ENCODE assay signal across 10 mouse cellular contexts in genomic region chr3:135522618-135523355, GRCm38 (mm10). TPM values are rescaled to one million over a fixed set of nuclear protein-coding genes. Genes with fewer than 3 reads are reported as not detected.
DNase-seq lines count a peak whose midpoint lies in the region; ATAC-seq and TF ChIP-seq lines count a peak whose summit lies in the region.
"Had no signal": no experiment of that assay in that cellular context is flagged by ENCODE, and none has a peak within 500 bp of the region (broad histone marks: within the 10 kb centered on the region; RNA-seq: fewer than 3 reads in every experiment).

No protein-coding gene starts in this region.

- no peak for TF ChIP-seq EP300 in lung, postnatal 0 days (IDR thresholded peaks at IDR 0.05)

- intact Hi-C loops in gastrocnemius, adult 2 months (cut with DNase I), result no loop called here

- peak overlapping the region; percentile 34 for H3K4me2 ChIP-seq in lung, postnatal 0 days (replicated peaks; ENCODE audit: low read depth, low read length)
- H3K4me2 ChIP-seq in intestine, embryonic 14.5 days (ENCODE audit: low read length), result peak overlapping the region; percentile 16
- peak overlapping the region; percentile 15; the same call in 1 of the 2 replicates for H3K4me2 ChIP-seq in neural tube, embryonic 15.5 days

- H3K36me3 ChIP-seq in lung, postnatal 0 days (ENCODE audit: insufficient read depth, low read length), result no peaks in the 10 kb centered on the region
- no peaks in the 10 kb centered on the region for H3K36me3 ChIP-seq in intestine, embryonic 14.5 days (ENCODE audit: control insufficient read depth, insufficient read depth, low read length)
- no peaks in the 10 kb centered on the region for H3K36me3 ChIP-seq in neural tube, embryonic 15.5 days

- H3K4me3 ChIP-seq in gastrocnemius, adult 2 months, result peak overlapping the region; percentile 51
- H3K4me3 ChIP-seq in lung, postnatal 0 days (ENCODE audit: low read depth, low read length), result no peak overlapping the region
- no peak overlapping the region for H3K4me3 ChIP-seq in intestine, embryonic 14.5 days (ENCODE audit: low read depth, low read length)
- H3K4me3 ChIP-seq in neural tube, embryonic 15.5 days (replicated peaks), result no peak overlapping the region

- ATAC-seq in lung, postnatal 0 days, result peak; percentile 39
- ATAC-seq in intestine, embryonic 14.5 days (replicated peaks; ENCODE audit: low FRiP score, low TSS enrichment, low read depth), result peak; percentile 74
- ATAC-seq in neural tube, embryonic 15.5 days (ENCODE audit: low FRiP score), result no peak
- ATAC-seq: forebrain, embryonic 16.5 days had no signal

- H3K27ac ChIP-seq in gastrocnemius, adult 2 months, result peak overlapping the region; percentile 82
- H3K27ac ChIP-seq in lung, postnatal 0 days (ENCODE audit: low read length), result peak overlapping the region; percentile 81
- peak overlapping the region; percentile 59; the same call in 1 of the 2 replicates for H3K27ac ChIP-seq in intestine, embryonic 14.5 days (ENCODE audit: low read depth)
- no peak overlapping the region for H3K27ac ChIP-seq in neural tube, embryonic 15.5 days (replicated peaks)

- no peaks in the 10 kb centered on the region for H3K9me3 ChIP-seq in lung, postnatal 0 days (ENCODE audit: low read length)
- no peaks in the 10 kb centered on the region for H3K9me3 ChIP-seq in intestine, embryonic 14.5 days (ENCODE audit: control insufficient read depth, low read length)
- no peaks in the 10 kb centered on the region for H3K9me3 ChIP-seq in neural tube, embryonic 15.5 days (replicated peaks)

- 35% methylated on average over 16 of the region's 16 CpGs for WGBS in lung, postnatal 0 days
- WGBS in intestine, embryonic 14.5 days, result 41% methylated on average over 16 of the region's 16 CpGs
- WGBS in neural tube, embryonic 15.5 days, result 64% methylated on average over 16 of the region's 16 CpGs

- H3K27me3 ChIP-seq in lung, postnatal 0 days (replicated peaks; ENCODE audit: insufficient read depth, low read length), result no peaks in the 10 kb centered on the region
- H3K27me3 ChIP-seq in intestine, embryonic 14.5 days (replicated peaks; ENCODE audit: control insufficient read depth, insufficient read depth, low read length), result no peaks in the 10 kb centered on the region
- H3K27me3 ChIP-seq in neural tube, embryonic 15.5 days (replicated peaks), result no peaks in the 10 kb centered on the region

- H3K4me1 ChIP-seq in lung, postnatal 0 days (ENCODE audit: insufficient read depth, low read depth, low read length), result peaks cover 4% of the 10 kb centered on the region; the same call in 1 of the 2 replicates
- H3K4me1 ChIP-seq in intestine, embryonic 14.5 days (replicated peaks; ENCODE audit: control insufficient read depth, insufficient read depth, low read length), result peaks cover 12% of the 10 kb centered on the region; the same call in 1 of the 2 replicates
- H3K4me1 ChIP-seq in neural tube, embryonic 15.5 days, result no peaks in the 10 kb centered on the region

- no peak overlapping the region for H3K9ac ChIP-seq in lung, postnatal 0 days (replicated peaks; ENCODE audit: low read depth)
- H3K9ac ChIP-seq in intestine, embryonic 14.5 days (ENCODE audit: low read length), result no peak overlapping the region
- no peak overlapping the region for H3K9ac ChIP-seq in neural tube, embryonic 15.5 days (replicated peaks)

- TF ChIP-seq CTCF in gastrocnemius, adult 2 months (IDR thresholded peaks at IDR 0.05), result no peak
- no peak for TF ChIP-seq CTCF in lung, postnatal 0 days (IDR thresholded peaks at IDR 0.05)

- no peak for DNase-seq in gastrocnemius, adult 2 months
- no peak for DNase-seq in gastrocnemius, adult 8-10 months (ENCODE audit: low spot score in 2 of 2)
- DNase-seq in lung, postnatal 0 days (ENCODE audit: low spot score), result peak; percentile 76
- DNase-seq in lung, adult 18-20 months, result no peak
- DNase-seq in intestine, embryonic 14.5 days (ENCODE audit: low spot score), result no peak
- no peak for DNase-seq in cerebellum, adult 9-10 months
- no peak for DNase-seq in layer of hippocampus, adult 9-11 months
- DNase-seq: thymus, postnatal 4 days had no signal

RNA-seq across cellular contexts. Expression of gene Manba, which starts 37.4 kb away (rescaled TPM):
- total RNA-seq in gastrocnemius, adult 2 months (2021), result 1 to 10 TPM; 2.3 to 5.6 TPM
- total RNA-seq in gastrocnemius, adult 8-10 months (2022), result 1 to 10 TPM; 3.0 to 3.6 (median 3.4) TPM
- polyA plus RNA-seq in lung, postnatal 0 days (2015; fragmentation: Nextera tagmentation; extraction: Ambion mirVana), result 9.2 and 9.9 TPM in 2 replicates
- 17.2 and 17.3 TPM in 2 replicates for polyA plus RNA-seq in intestine, embryonic 14.5 days (2014; fragmentation: Nextera tagmentation; extraction: Ambion mirVana)
- polyA plus RNA-seq in neural tube, embryonic 15.5 days (2015; fragmentation: Nextera tagmentation; extraction: Ambion mirVana), result 7.4 and 8.8 TPM in 2 replicates
